Mouse (Mus musculus) T-cell, adult 66 days (primary cell): ENCODE data around the gene Cxcl13. TPM values are rescaled to one million over a fixed set of nuclear protein-coding genes. Genes with fewer than 3 reads are reported as not detected.

Source experiments
- total RNA-seq, 2 experiments: library from RNA; stranded (reverse); gene quantifications; 3 replicates in 1 of 2; 4 replicates in 1 of 2; pipeline ENCODE4 v1.2.4; 2023

Cxcl13 gene
- not detected for total RNA-seq

DNA sequence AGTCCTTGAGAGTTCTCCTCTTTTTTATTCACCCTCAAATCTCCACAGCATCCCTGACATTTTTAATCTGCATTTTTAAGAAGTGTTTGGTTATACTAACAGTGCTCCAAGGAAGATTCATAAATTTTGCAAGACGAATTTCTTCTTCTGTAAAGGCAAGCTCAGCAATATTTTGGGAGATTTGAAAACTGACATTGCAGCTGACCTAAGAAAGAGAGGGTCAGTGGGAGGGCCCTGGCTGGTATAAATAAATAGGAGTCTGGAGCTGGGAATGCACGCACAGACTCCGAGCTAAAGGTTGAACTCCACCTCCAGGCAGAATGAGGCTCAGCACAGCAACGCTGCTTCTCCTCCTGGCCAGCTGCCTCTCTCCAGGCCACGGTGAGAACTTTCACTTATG lies at the start of gene Cxcl13:
Gene Cxcl13, plus strand, starts transcription at position 301 of the 400 bp plus-strand sequence.

Other genes starting within 250 kb of the Cxcl13 start
- not detected for gene Gm7978, start 220.8 kb upstream of the Cxcl13 start, total RNA-seq
- not detected for gene Gm7982, start 214.9 kb upstream of the Cxcl13 start, total RNA-seq
- not detected for gene E330014E10Rik, start 181.0 kb upstream of the Cxcl13 start, total RNA-seq
- 100 to 1,000 TPM; 223 TPM for gene Cnot6l, start 207.2 kb downstream of the Cxcl13 start, total RNA-seq